Mouse (Mus musculus) kidney, postnatal 0 days (tissue): ENCODE results near the gene Ebi3. TPM values are rescaled to one million over a fixed set of nuclear protein-coding genes. Genes with fewer than 3 reads are reported as not detected.

Experiments used
- ATAC-seq: fragments of 200-750 bp; cut with Nextera tagmentation; replicated peaks from 2 replicates; pipeline ENCODE4 v1.8.0; 2017; ENCODE audit warnings: low read depth, moderate number of reproducible peaks, moderate TSS enrichment, moderate library complexity; ENCODE audit not compliant: low FRiP score
- DNase-seq: peaks from one replicate; pipeline ENCODE4 v3.0.0-alpha.2; 2016; ENCODE audit warnings: low spot score
- H3K27ac ChIP-seq: fragments of 300-500 bp; sonication (generic); 2 replicates; pipeline ENCODE4 v1.5.1; 2014; ENCODE audit warnings: mild to moderate bottlenecking
- H3K27me3 ChIP-seq: fragments of 300-500 bp; sonication (generic); 2 replicates; pipeline ENCODE4 v1.6.1; 2014; ENCODE audit warnings: low read length, mixed read lengths; ENCODE audit not compliant: insufficient read depth
- H3K36me3 ChIP-seq: fragments of 300-500 bp; sonication (generic); 2 replicates; pipeline ENCODE4 v1.6.1; 2014; ENCODE audit warnings: low read length, mixed read lengths; ENCODE audit not compliant: insufficient read depth
- H3K4me1 ChIP-seq: fragments of 300-500 bp; sonication (generic); replicated peaks from 2 replicates; pipeline ENCODE4 v1.6.1; 2014; ENCODE audit warnings: antibody characterized with exemption, low read length, mixed read lengths; ENCODE audit not compliant: insufficient read depth
- H3K4me2 ChIP-seq: fragments of 300-500 bp; sonication (generic); 2 replicates; pipeline ENCODE4 v1.6.1; 2014; ENCODE audit warnings: mild to moderate bottlenecking, low read length, moderate library complexity, mixed read lengths
- H3K4me3 ChIP-seq: fragments of 300-500 bp; sonication (generic); replicated peaks from 2 replicates; pipeline ENCODE4 v1.5.1; 2014; ENCODE audit warnings: low read depth, low read length
- H3K9ac ChIP-seq: fragments of 300-500 bp; sonication (generic); 2 replicates; pipeline ENCODE4 v1.6.1; 2014; ENCODE audit warnings: low read depth, low read length
- H3K9me3 ChIP-seq: fragments of 300-500 bp; sonication (generic); replicated peaks from 2 replicates; pipeline ENCODE4 v1.6.1; 2016; ENCODE audit warnings: low read length, inconsistent platforms, mixed read lengths
- CTCF ChIP-seq: IDR thresholded peaks from 2 replicates; pipeline ENCODE4 v1.5.1; 2016; ENCODE audit warnings: antibody characterized with exemption, low read depth, mild to moderate bottlenecking, moderate library complexity
- WGBS: fragments of 180-500 bp; shearing (Covaris S2); extraction: QIAGEN DNeasy Blood & Tissue Kit; methylation state at CpG from one replicate; pipeline ENCODE4 v1.1.7; 2014; 5-methylcytosine and 5-hydroxymethylcytosine counted together
- polyA plus RNA-seq: library from polyadenylated mRNA; unstranded; fragments of >200 nt; fragmentation: Nextera tagmentation; extraction: Ambion mirVana; gene quantifications from 2 replicates; pipeline ENCODE4 v1.2.1, GENCODE M21; 2015

Ebi3 gene
- polyA plus RNA-seq, 1 experiment from 2014 or later: 1.8 TPM

GRCm38 (mm10) chr17:55960791-55961190 lies 8.4 kb downstream of the Ebi3 start:
- no peak for ATAC-seq
- H3K4me2 ChIP-seq: no peak overlapping the region
- 0 out of 2 replicates have a peak, but pooled peaks cover 7% of the 10 kb centered on the region for H3K36me3 ChIP-seq
- no peak for TF ChIP-seq CTCF
- H3K4me1 ChIP-seq: peaks cover 10% of the 10 kb centered on the region
- no peak for DNase-seq
- no peak overlapping the region for H3K27ac ChIP-seq
- no peak overlapping the region for H3K4me3 ChIP-seq
- H3K9ac ChIP-seq: no peak overlapping the region
- H3K9me3 ChIP-seq: no peaks in the 10 kb centered on the region
- no peaks in the 10 kb centered on the region for H3K27me3 ChIP-seq

- ATAC-seq (no peak), DNase-seq (no peak)
- Histone ChIP-seq H3K27ac (no peak overlapping the region), H3K27me3 (no peaks in the 10 kb centered on the region), H3K4me3 (no peak overlapping the region), H3K9ac (no peak overlapping the region), H3K36me3 (0 out of 2 replicates have a peak, but pooled peaks cover 11% of the 10 kb centered on the region), H3K4me2 (no peak overlapping the region), H3K4me1 (peaks cover 10% of the 10 kb centered on the region), H3K9me3 (no peaks in the 10 kb centered on the region)
- 95% methylated on average over 7 of the region's 7 CpGs for WGBS
- no peak for TF ChIP-seq CTCF
Measured at GRCm38 (mm10) chr17:55961631-55962030, 9.2 kb downstream of the Ebi3 start.

GRCm38 (mm10) chr17:55963171-55963570 lies 10.7 kb downstream of the Ebi3 start:
- ATAC-seq (no peak), DNase-seq (no peak)
- no peak for TF ChIP-seq CTCF
- Histone ChIP-seq H3K4me2 (no peak overlapping the region), H3K4me3 (no peak overlapping the region), H3K4me1 (peaks cover 10% of the 10 kb centered on the region), H3K27ac (no peak overlapping the region), H3K9ac (no peak overlapping the region), H3K9me3 (no peaks in the 10 kb centered on the region), H3K36me3 (peaks cover 22% of the 10 kb centered on the region; the same call in 1 of the 2 replicates), H3K27me3 (no peaks in the 10 kb centered on the region)
- WGBS: 76% methylated on average over 14 of the region's 14 CpGs

- no peak for TF ChIP-seq CTCF
- no peak for ATAC-seq
- 89% methylated on average over 10 of the region's 10 CpGs for WGBS
Measured at GRCm38 (mm10) chr17:55964496-55964895, 12.1 kb downstream of the Ebi3 start.

GRCm38 (mm10) chr17:55964996-55965395 lies 12.6 kb downstream of the Ebi3 start:
- TF ChIP-seq CTCF: peak; percentile 18; the same call in 1 of the 2 replicates
- H3K36me3 ChIP-seq: peaks cover 22% of the 10 kb centered on the region; the same call in 1 of the 2 replicates
- no peak overlapping the region for H3K9ac ChIP-seq
- 78% methylated on average over 9 of the region's 9 CpGs for WGBS
- H3K4me3 ChIP-seq: no peak overlapping the region
- no peaks in the 10 kb centered on the region for H3K27me3 ChIP-seq
- no peak for DNase-seq
- H3K27ac ChIP-seq: no peak overlapping the region
- H3K4me2 ChIP-seq: no peak overlapping the region
- peaks cover 7% of the 10 kb centered on the region; the same call in 1 of the 2 replicates for H3K4me1 ChIP-seq
- ATAC-seq: no peak
- H3K9me3 ChIP-seq: no peaks in the 10 kb centered on the region

More at GRCm38 (mm10) chr17:55964496-55964895, 12.1 kb downstream of the Ebi3 start:
- H3K4me3 ChIP-seq: no peak overlapping the region
- H3K9ac ChIP-seq: no peak overlapping the region
- no peaks in the 10 kb centered on the region for H3K27me3 ChIP-seq
- no peak overlapping the region for H3K4me2 ChIP-seq
- H3K27ac ChIP-seq: 0 out of 2 replicates have a peak overlapping the region, but pooled peaks have one; percentile 25
- no peaks in the 10 kb centered on the region for H3K9me3 ChIP-seq
- DNase-seq: no peak
- peaks cover 22% of the 10 kb centered on the region; the same call in 1 of the 2 replicates for H3K36me3 ChIP-seq
- peaks cover 7% of the 10 kb centered on the region; the same call in 1 of the 2 replicates for H3K4me1 ChIP-seq

GRCm38 (mm10) chr17:55967186-55967585 lies 14.7 kb downstream of the Ebi3 start:
- Histone ChIP-seq H3K27me3 (no peaks in the 10 kb centered on the region), H3K36me3 (peaks cover 22% of the 10 kb centered on the region; the same call in 1 of the 2 replicates), H3K4me1 (peaks cover 12% of the 10 kb centered on the region), H3K4me3 (no peak overlapping the region), H3K9ac (no peak overlapping the region), H3K27ac (no peak overlapping the region), H3K4me2 (no peak overlapping the region), H3K9me3 (no peaks in the 10 kb centered on the region)
- ATAC-seq: no peak
- no peak for TF ChIP-seq CTCF
- 92% methylated on average over 4 of the region's 4 CpGs for WGBS
- no peak for DNase-seq

- no peak for ATAC-seq
- no peak overlapping the region for H3K9ac ChIP-seq
- DNase-seq: no peak
Measured at GRCm38 (mm10) chr17:55968210-55968609, 15.8 kb downstream of the Ebi3 start.

More at GRCm38 (mm10) chr17:55968210-55968609, 15.8 kb downstream of the Ebi3 start:
- no peak for TF ChIP-seq CTCF
- WGBS: 63% methylated on average over 7 of the region's 7 CpGs
- Histone ChIP-seq H3K9me3 (no peaks in the 10 kb centered on the region), H3K36me3 (peaks cover 22% of the 10 kb centered on the region; the same call in 1 of the 2 replicates), H3K4me3 (no peak overlapping the region), H3K4me1 (peaks cover 12% of the 10 kb centered on the region), H3K27me3 (no peaks in the 10 kb centered on the region), H3K4me2 (no peak overlapping the region), H3K27ac (peak overlapping the region; percentile 47; the same call in 1 of the 2 replicates)
